Mouse (Mus musculus) naive thymus-derived CD4-positive, alpha-beta T cell, adult 2 months (primary cell): ENCODE data around the gene Sort1.

Experiments used
- DNase-seq: peaks from one replicate; pipeline ENCODE4 v3.0.0-alpha.2; 2011; ENCODE audit warnings: low read depth

The Sort1 gene

GRCm38 (mm10) chr3:108327916-108328315 is 44.0 kb downstream of the Sort1 start:
- no peak for DNase-seq

- DNase-seq: no peak
These were observed 44.6 kb downstream of the Sort1 start for GRCm38 (mm10) chr3:108328441-108328841.

- DNase-seq: no peak
These were observed 46.9 kb downstream of the Sort1 start for GRCm38 (mm10) chr3:108330812-108331211.

DNA sequence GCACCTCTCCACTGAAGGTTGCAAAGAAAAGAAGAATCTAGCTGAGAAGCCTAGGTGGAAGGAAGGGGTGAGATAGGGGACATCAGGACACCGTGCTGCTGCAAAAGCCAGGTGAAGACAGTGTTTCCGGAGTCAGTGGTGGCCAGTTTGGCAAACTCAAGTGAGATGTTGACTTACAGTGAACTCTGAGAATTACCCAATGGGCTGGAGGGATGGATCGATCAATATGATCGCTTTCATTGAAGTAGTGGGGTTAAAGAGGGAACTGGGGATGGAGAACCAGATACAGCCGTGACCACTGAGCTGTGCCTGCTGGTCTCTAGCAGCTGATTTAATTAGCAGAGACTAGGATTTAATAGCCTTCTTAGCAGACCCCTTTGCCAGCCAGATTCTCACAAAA is 53.0 kb downstream of the Sort1 start:
- no peak for DNase-seq

DNA sequence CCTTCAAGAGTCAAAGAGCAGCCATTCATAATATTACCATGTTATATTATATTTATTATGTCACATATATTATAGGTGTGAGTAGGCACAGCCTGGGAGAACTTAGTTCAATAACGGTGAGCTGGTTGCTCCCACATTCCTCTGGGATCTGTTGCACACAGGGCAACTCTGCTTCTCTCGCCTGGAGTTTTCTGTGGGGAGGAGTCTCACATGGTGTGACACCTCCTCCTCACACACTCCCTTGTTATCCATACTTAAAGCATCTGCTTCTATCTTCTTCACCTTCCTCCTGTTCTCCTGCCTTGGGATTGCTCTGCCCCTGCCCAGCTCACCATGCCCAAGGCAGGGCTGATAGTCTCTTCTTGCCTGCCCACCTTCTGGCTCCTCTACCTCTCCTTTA is 57.2 kb downstream of the Sort1 start:
- DNase-seq: no peak

DNA sequence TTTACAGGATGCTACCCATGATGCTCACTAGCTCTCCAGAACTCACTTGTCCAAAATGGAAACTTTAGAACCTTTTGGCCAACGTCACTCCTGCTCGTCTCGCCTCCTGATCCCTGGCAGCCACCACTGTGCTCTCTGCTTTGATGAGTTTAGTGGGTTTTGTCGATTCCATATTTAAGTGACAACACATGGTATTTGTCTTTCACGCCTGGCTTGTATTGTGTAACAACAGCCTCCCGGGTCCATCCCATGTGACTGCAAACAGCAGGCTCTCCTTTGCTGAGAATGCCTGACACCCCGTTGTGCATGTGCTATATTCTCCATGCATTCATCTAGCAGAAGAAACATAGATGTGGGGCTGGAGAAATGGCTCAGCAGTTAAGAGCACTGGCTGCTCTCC is 58.3 kb downstream of the Sort1 start:
- no peak for DNase-seq

GRCm38 (mm10) chr3:108345855-108346254 is 62.0 kb downstream of the Sort1 start:
- DNase-seq: no peak

GRCm38 (mm10) chr3:108348376-108348775 is 64.5 kb downstream of the Sort1 start:
- DNase-seq: no peak

- DNase-seq: no peak
These were observed 71.4 kb downstream of the Sort1 start for GRCm38 (mm10) chr3:108355245-108355644.

DNA sequence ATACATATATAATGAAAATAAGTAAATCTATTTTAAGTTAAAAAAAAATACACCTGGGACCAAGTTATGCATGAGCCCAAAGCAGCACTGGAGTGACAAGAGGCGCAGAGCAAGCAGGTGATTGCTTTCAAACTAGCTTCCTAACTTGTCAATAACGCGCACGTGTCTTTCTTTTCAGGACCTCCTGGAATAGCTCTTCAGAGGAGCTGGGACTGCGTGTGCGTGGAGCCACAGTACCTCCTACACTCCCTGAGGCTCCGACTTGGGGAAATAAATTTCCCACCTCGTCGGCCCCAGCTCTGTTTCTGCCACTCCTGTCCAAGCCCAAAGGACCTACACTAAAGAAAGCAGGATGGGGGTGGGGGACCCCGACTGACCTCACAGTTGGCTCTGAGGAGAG is 73.2 kb downstream of the Sort1 start:
- no peak for DNase-seq

- DNase-seq: no peak
These were observed 74.6 kb downstream of the Sort1 start for GRCm38 (mm10) chr3:108358445-108358844.

GRCm38 (mm10) chr3:108360894-108361293 is 77.0 kb downstream of the Sort1 start:
- no peak for DNase-seq

- no peak for DNase-seq
These were observed 79.7 kb downstream of the Sort1 start for GRCm38 (mm10) chr3:108363626-108364025.

GRCm38 (mm10) chr3:108364270-108364995 is 80.6 kb downstream of the Sort1 start, which contains the start of gene Mybphl:
TSS of gene Mybphl (plus strand) at chr3:108364911.
- DNase-seq: no peak

GRCm38 (mm10) chr3:108367173-108367572 is 83.3 kb downstream of the Sort1 start:
- no peak for DNase-seq

DNA sequence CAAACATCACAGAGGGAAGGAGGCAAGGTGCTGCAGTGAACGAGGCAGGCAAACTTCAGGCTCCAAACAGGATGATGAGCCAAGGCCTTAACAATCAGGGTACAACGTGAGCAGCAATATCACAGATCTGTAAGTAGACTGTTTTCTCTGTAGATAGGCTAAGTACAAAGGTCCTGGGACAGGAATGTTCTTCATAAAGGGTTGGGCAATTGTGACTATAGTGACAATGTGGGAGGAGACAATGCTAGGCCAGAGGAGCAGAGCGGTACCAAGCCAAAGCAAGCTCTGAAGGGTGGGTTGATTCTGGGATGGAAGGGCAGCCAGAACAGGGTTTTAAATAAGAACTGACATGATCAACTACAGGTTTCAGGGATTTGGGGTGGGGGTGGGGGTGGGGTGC is 83.9 kb downstream of the Sort1 start:
- DNase-seq: no peak

- no peak for DNase-seq
These were observed 84.8 kb downstream of the Sort1 start for GRCm38 (mm10) chr3:108368721-108369120.

GRCm38 (mm10) chr3:108372274-108372673 is 88.4 kb downstream of the Sort1 start:
- DNase-seq: no peak

DNA sequence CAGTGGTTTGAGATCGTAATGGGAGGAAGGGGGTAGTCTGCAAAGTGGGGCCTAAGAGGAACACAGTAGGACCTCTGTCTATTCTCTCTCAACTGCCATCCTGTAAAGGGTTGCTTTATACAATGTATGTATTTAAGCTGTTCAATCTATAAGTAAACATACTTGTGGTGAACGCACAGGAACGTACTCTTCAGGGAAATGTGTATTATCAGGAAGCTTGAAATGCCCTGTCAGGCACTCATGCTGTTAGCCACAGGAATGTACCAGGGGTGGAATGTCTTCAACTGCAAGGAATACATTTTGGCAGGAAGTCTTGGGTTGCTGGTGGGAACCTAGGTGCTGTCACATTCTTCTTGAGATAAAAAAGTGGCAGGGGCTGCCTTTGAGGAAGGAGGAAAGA is 88.8 kb downstream of the Sort1 start:
- no peak for DNase-seq

GRCm38 (mm10) chr3:108378875-108379663 is 95.2 kb downstream of the Sort1 start:
- DNase-seq: no peak

DNA sequence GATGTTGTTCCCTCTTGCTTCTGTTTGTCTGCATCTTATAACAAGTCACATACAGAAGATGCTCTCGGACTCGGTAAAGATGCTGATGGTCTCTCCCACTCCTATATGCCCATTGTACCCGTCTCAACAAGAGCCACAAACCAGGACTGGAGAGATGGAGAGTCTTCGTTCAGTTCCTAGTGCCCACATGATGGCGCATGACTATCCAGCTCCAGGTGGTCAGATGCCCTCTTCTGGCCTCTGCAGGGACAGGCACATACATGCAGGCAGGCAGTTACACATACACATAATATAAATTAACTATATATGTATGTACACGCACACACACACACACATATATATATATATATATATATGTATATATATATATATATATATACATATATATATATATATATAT is 96.8 kb downstream of the Sort1 start:
- DNase-seq: peak; percentile 25

- DNase-seq: peak; percentile 58
These were observed 98.3 kb downstream of the Sort1 start for GRCm38 (mm10) chr3:108381945-108382875.
